Mouse (Mus musculus) left cerebral cortex, adult 11 months (tissue): ENCODE results near the gene Egfem1.

Experiments used
- DNase-seq: peaks from one replicate; pipeline ENCODE4 v3.0.0; 2022; ENCODE audit warnings: low spot score

Gene Egfem1

DNA sequence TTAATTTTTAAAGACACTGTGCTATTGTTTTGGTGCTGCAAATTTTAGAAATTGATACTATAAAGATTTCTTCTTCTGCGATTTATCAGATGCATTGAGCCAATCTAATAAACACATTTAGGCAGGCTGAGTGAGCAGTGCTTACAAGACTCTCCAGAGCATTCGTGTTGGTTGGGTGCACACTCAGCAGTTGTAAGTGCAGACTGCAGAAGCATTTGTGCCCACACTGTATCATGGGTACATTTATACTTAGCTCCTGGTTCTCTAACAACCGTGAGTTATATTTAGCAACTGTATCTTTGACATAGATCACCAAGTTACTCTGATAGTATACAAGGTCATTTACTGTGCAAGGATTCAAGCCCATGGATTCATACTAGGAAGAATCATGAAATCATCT, 264.0 kb downstream of the Egfem1 start:
- DNase-seq, result no peak

- no peak for DNase-seq
Measured at GRCm38 (mm10) chr3:29366907-29367306, 285.1 kb downstream of the Egfem1 start.

DNA sequence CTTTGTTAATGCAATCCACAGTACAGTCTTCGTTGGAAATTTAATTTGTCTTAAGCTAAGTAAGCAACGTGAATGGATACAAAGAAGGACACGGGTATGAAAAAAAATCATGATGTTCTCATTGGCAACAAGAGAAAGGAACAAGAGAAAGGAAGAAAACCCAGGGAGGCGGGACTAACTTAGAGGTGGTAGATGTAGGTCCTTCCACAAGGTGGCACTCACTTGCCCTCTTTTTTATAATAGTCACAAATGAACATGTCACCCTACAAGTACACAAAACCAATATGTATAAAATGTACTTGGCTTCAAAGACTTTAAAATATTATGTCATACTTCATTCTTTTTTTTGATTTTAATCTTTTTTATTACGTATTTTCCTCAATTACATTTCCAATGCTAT, 288.7 kb downstream of the Egfem1 start:
- no peak for DNase-seq

DNA sequence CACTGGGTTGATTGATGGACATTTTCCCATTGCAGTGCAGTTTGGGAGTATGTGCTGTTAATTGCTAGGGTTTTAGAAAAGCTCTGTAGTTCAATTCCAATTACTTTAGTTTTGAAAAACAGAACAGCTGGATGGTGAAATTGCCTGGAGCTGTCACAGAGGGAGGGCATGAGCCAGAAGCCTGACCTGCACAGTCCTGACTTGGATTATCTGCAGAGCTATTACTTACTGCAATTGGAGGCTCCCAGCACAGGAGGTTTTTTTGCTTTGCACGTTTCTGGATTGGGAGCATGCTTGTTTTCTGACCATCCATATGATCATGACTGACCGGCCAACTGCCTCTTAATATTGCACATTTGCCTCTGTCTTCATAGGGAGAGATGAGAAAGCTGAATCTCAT, 299.4 kb downstream of the Egfem1 start:
- DNase-seq, result no peak

DNA sequence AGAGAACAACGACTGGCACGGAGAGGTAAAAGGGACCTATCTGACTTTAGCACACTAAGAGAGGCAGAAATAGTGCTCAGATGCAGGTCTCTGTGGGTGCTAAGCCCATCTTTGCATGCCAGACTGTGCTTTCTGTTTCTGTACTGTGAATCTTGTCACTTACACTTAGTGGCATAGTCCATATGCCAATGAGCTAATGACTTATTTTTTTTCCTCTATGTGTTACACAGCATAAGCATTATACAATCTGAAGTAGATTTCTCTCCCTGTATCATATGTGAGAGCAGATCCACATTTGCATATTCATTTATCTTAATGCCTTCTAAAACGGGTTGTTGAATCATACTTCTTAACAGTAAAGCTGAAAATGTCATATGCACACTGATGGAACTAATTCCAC, 317.2 kb downstream of the Egfem1 start:
- DNase-seq, result peak; percentile 7

GRCm38 (mm10) chr3:29421634-29422033, 339.8 kb downstream of the Egfem1 start:
- no peak for DNase-seq

DNA sequence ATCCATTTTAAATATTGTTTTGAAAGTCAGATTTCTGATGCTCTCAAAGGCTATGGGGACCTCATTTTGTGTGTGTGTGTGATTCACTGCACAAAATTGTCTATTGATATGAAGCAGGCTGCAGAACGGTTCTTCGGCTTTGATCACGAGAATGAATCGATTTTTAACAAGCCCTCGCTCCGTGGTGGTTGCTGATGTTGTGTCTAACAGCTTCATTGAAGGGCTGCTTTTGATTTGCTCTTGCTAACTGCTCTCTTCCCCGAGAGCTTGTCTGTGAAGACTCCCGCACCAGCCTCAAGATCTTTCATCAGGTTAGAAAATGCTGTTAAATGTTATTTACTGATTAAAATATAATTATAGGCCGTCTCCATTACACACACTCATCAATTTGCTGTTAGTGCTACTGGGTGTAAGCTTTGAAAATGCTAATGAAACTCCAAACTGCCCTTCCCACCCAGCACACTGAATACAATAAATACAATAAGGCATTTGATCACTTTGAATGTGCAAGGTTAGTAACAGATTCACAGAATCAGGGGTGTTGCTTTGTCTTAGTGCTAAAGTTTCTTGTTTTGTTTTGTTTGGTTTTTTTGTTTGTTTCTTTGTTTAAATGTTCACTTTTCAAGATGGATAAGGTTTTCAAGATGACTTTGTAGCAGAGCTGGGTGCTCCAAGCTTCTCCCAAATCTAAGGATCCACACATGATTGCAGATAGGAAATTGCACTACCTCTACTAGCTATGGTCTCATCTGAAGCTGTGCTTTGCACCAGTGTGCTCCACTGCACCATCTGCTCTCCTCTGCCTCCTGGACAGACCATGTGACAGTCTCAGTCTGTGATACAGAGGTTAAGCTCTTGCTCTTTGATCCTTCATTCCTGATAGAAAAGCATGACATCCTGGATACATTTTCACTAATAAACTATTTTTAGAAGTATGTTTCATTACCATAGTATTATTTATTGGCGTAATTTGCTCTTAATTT, 350.6 kb downstream of the Egfem1 start:
- no peak for DNase-seq

- no peak for DNase-seq
Measured at GRCm38 (mm10) chr3:29443024-29443423, 361.2 kb downstream of the Egfem1 start.

DNA sequence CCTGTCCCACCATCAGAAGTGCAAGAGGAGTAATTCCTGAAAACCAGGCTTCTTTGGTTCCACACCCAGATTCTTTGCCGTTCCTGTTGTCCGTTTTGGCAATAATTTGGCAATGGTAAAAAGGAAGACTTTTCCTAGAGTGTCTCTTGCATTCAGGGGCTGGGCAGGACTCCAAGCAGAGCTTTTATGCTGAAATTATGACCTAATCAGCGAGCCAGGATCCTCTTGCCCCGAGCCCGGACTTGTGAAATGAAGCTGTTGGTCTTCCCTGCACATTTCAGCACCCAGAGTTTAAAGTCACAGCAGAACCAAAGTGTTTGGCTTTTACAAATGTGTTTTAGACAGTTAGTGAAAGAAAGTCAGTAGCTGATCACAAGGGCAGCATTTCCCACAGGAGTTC, 362.8 kb downstream of the Egfem1 start:
- DNase-seq, result no peak

DNA sequence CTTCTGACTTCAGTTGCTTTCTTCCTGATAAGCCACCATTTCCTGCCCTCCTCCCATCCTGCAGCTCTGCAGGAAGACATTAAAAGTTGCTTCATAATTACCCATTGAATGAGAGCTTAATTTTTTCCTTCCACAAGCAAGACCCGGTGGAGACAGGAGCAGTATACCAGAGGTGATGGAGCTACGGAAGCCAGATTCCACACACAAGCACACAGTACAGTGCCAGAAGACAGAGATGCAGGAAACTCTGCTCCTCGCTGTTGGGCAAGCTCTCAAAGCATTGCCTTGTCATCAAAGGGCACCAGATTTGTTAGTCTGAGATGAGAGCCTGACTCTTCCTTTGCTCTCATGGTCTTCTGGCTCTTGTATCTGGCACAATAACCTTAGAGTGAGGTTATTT, 364.3 kb downstream of the Egfem1 start:
- no peak for DNase-seq

GRCm38 (mm10) chr3:29448829-29449406, 367.1 kb downstream of the Egfem1 start:
- no peak for DNase-seq

DNA sequence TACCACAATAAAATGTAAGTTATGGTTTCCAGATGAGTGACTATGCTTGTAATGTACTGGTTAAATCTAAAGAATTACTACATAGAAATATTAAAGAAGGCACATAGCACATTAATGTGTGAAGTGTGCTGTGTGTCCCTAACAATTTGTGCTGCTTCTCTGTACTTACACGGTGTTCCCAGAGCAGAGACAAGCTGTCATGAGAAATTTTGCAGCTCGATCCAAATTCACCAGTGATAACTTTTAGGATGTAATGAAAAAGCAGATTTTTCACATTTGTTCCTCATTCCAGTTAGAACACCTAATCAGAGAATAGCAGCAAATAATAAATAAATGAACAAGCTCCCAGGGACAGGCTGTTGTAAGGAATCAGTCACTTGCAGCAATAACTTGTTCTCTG, 416.4 kb downstream of the Egfem1 start:
- no peak for DNase-seq

GRCm38 (mm10) chr3:29499188-29499587, 417.4 kb downstream of the Egfem1 start:
- no peak for DNase-seq

DNA sequence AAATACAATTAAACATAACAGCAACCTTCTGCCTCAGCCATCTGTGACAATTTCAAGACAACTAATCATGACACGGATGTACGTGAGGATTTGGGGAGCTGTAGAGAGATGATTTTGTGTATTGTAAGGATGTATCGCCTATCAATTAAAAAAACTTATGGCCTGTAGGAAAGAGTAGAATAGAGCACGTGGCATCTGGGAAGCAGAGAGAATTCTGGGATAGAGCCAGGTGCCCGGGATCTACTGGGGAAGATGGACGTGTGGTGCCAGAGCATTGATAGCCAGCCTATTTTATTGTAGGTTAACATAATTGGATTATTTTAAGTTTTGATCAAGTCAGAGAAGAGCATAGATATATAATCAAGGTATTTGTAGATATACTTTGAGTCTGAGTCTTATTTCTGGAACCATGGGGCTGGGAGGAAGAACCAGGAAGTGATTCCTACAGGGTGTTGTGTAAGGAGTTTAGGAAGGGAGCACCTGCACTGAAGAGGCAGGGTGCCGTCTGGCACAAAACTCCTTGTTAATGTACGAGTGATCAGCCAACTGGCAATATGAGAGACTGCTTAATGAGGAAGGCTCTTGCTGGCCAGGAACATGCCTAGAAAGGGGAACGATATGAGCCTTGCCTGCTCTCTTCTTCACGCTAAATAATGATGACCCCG, 443.6 kb downstream of the Egfem1 start:
- DNase-seq, result no peak

- DNase-seq, result no peak
Measured at GRCm38 (mm10) chr3:29525963-29526301, 444.1 kb downstream of the Egfem1 start.

- DNase-seq, result no peak
Measured at GRCm38 (mm10) chr3:29539211-29539610, 457.4 kb downstream of the Egfem1 start.

GRCm38 (mm10) chr3:29539902-29540301, 458.1 kb downstream of the Egfem1 start:
- DNase-seq, result no peak

GRCm38 (mm10) chr3:29541477-29542079, 459.8 kb downstream of the Egfem1 start:
- no peak for DNase-seq

GRCm38 (mm10) chr3:29544056-29544455, 462.2 kb downstream of the Egfem1 start:
- DNase-seq, result no peak

GRCm38 (mm10) chr3:29563171-29563570, 481.3 kb downstream of the Egfem1 start:
- DNase-seq, result no peak

- no peak for DNase-seq
Measured at GRCm38 (mm10) chr3:29578055-29578860, 496.4 kb downstream of the Egfem1 start.

- no peak for DNase-seq
Measured at GRCm38 (mm10) chr3:29582749-29583148, 500.9 kb downstream of the Egfem1 start.
